Mouse (Mus musculus) lung, embryonic 14.5 days (tissue): ENCODE data around the gene Gm9817. TPM values are rescaled to one million over a fixed set of nuclear protein-coding genes. Genes with fewer than 3 reads are reported as not detected.

Source experiments
- ATAC-seq: fragments of 200-750 bp; cut with Nextera tagmentation; 2 replicates; pipeline ENCODE4 v1.8.0; 2017; ENCODE audit warnings: mild to moderate bottlenecking, moderate TSS enrichment, moderate library complexity; ENCODE audit not compliant: insufficient read depth
- DNase-seq: peaks from one replicate; pipeline ENCODE4 v3.0.0-alpha.2; 2015
- H3K27ac ChIP-seq: fragments of 300-500 bp; sonication (generic); 2 replicates; pipeline ENCODE4 v1.5.1; 2014; ENCODE audit warnings: low read depth, mild to moderate bottlenecking, moderate library complexity
- H3K27me3 ChIP-seq: fragments of 300-500 bp; sonication (generic); 2 replicates; pipeline ENCODE4 v1.6.1; 2014; ENCODE audit warnings: low read length, control low read depth; ENCODE audit not compliant: insufficient read depth
- H3K36me3 ChIP-seq: fragments of 300-500 bp; sonication (generic); 2 replicates; pipeline ENCODE4 v1.6.1; 2014; ENCODE audit warnings: control low read depth; ENCODE audit not compliant: insufficient read depth
- H3K4me1 ChIP-seq: fragments of 300-500 bp; sonication (generic); 2 replicates; pipeline ENCODE4 v1.6.1; 2014; ENCODE audit warnings: antibody characterized with exemption, control low read depth; ENCODE audit not compliant: insufficient read depth
- H3K4me2 ChIP-seq: fragments of 300-500 bp; sonication (generic); 2 replicates; pipeline ENCODE4 v1.6.1; 2014; ENCODE audit warnings: mild to moderate bottlenecking
- H3K4me3 ChIP-seq: fragments of 300-500 bp; sonication (generic); 2 replicates; pipeline ENCODE4 v1.5.1; 2014; ENCODE audit warnings: low read depth, low read length
- H3K9ac ChIP-seq: fragments of 300-500 bp; sonication (generic); 2 replicates; pipeline ENCODE4 v1.6.1; 2014
- H3K9me3 ChIP-seq: fragments of 300-500 bp; sonication (generic); 2 replicates; pipeline ENCODE4 v1.6.1; 2016; ENCODE audit warnings: low read depth, low read length, control low read depth
- CTCF ChIP-seq: IDR thresholded peaks from 2 replicates; pipeline ENCODE4 v1.5.1; 2016; ENCODE audit warnings: antibody characterized with exemption, low read depth
- WGBS: fragments of 180-500 bp; shearing (Covaris S2); extraction: QIAGEN DNeasy Blood & Tissue Kit; methylation state at CpG from one replicate; pipeline ENCODE4 v1.1.7; 2014; 5-methylcytosine and 5-hydroxymethylcytosine counted together
- polyA plus RNA-seq: library from polyadenylated mRNA; unstranded; fragments of >200 nt; fragmentation: Nextera tagmentation; extraction: Ambion mirVana; gene quantifications from 2 replicates; pipeline ENCODE4 v1.2.1, GENCODE M21; 2014

The Gm9817 gene
- polyA plus RNA-seq, 1 experiment from 2014 or later: not detected

- Histone ChIP-seq H3K9me3 (no peaks in the 10 kb centered on the region), H3K27me3 (no peaks in the 10 kb centered on the region), H3K9ac (no peak overlapping the region), H3K27ac (no peak overlapping the region), H3K4me3 (no peak overlapping the region), H3K4me1 (no peaks in the 10 kb centered on the region), H3K4me2 (no peak overlapping the region), H3K36me3 (no peaks in the 10 kb centered on the region)
- 89% methylated on average over 4 of the region's 4 CpGs for WGBS
- ATAC-seq (no peak), DNase-seq (no peak)
- TF ChIP-seq CTCF: no peak
These were observed 42.1 kb upstream of the Gm9817 start for GRCm38 (mm10) chr13:45036417-45036816.

GRCm38 (mm10) chr13:45040195-45040594 lies 38.3 kb upstream of the Gm9817 start:
- DNase-seq: no peak
- Histone ChIP-seq H3K27me3 (no peaks in the 10 kb centered on the region), H3K4me1 (no peaks in the 10 kb centered on the region), H3K36me3 (no peaks in the 10 kb centered on the region), H3K4me2 (no peak overlapping the region), H3K9ac (no peak overlapping the region), H3K4me3 (no peak overlapping the region), H3K9me3 (no peaks in the 10 kb centered on the region), H3K27ac (peak overlapping the region; percentile 12; the same call in 1 of the 2 replicates)
- WGBS: 52% methylated on average over 4 of the region's 4 CpGs
- TF ChIP-seq CTCF: no peak
- ATAC-seq: no peak

GRCm38 (mm10) chr13:45040741-45041140 lies 37.8 kb upstream of the Gm9817 start:
- Histone ChIP-seq H3K27me3 (no peaks in the 10 kb centered on the region), H3K27ac (no peak overlapping the region), H3K4me3 (no peak overlapping the region), H3K36me3 (no peaks in the 10 kb centered on the region), H3K9ac (no peak overlapping the region), H3K4me1 (no peaks in the 10 kb centered on the region), H3K4me2 (no peak overlapping the region), H3K9me3 (no peaks in the 10 kb centered on the region)
- TF ChIP-seq CTCF: no peak
- no peak for ATAC-seq
- DNase-seq: peak; percentile 64
- WGBS: 37% methylated on average over 7 of the region's 7 CpGs

- ATAC-seq: no peak
- no peaks in the 10 kb centered on the region for H3K36me3 ChIP-seq
- no peak overlapping the region for H3K4me2 ChIP-seq
- no peak for TF ChIP-seq CTCF
- no peaks in the 10 kb centered on the region for H3K4me1 ChIP-seq
- H3K9ac ChIP-seq: no peak overlapping the region
- DNase-seq: no peak
- H3K9me3 ChIP-seq: no peaks in the 10 kb centered on the region
- no peaks in the 10 kb centered on the region for H3K27me3 ChIP-seq
- no peak overlapping the region for H3K27ac ChIP-seq
- H3K4me3 ChIP-seq: no peak overlapping the region
- 73% methylated on average over 3 of the region's 3 CpGs for WGBS
These were observed 35.0 kb upstream of the Gm9817 start for GRCm38 (mm10) chr13:45043466-45043865.

GRCm38 (mm10) chr13:45049261-45050020 lies 29.1 kb upstream of the Gm9817 start:
- no peaks in the 10 kb centered on the region for H3K27me3 ChIP-seq
- no peaks in the 10 kb centered on the region for H3K9me3 ChIP-seq
- no peaks in the 10 kb centered on the region for H3K4me1 ChIP-seq
- H3K9ac ChIP-seq: no peak overlapping the region
- no peak overlapping the region for H3K4me3 ChIP-seq
- H3K27ac ChIP-seq: no peak overlapping the region
- no peak for TF ChIP-seq CTCF
- ATAC-seq (no peak), DNase-seq (no peak)
- H3K36me3 ChIP-seq: no peaks in the 10 kb centered on the region
- no peak overlapping the region for H3K4me2 ChIP-seq
- WGBS: 49% methylated on average over 7 of the region's 7 CpGs

GRCm38 (mm10) chr13:45052805-45053204 lies 25.7 kb upstream of the Gm9817 start:
- no peaks in the 10 kb centered on the region for H3K4me1 ChIP-seq
- DNase-seq: no peak
- H3K4me3 ChIP-seq: no peak overlapping the region
- no peaks in the 10 kb centered on the region for H3K36me3 ChIP-seq
- H3K27ac ChIP-seq: no peak overlapping the region
- no peak for TF ChIP-seq CTCF
- 32% methylated on average over 7 of the region's 7 CpGs for WGBS
- no peak overlapping the region for H3K9ac ChIP-seq
- ATAC-seq: no peak
- no peak overlapping the region for H3K4me2 ChIP-seq
- no peaks in the 10 kb centered on the region for H3K9me3 ChIP-seq
- H3K27me3 ChIP-seq: no peaks in the 10 kb centered on the region

GRCm38 (mm10) chr13:45053843-45054242 lies 24.6 kb upstream of the Gm9817 start:
- no peak overlapping the region for H3K4me2 ChIP-seq
- H3K4me1 ChIP-seq: no peaks in the 10 kb centered on the region
- 90% methylated on average over 3 of the region's 3 CpGs for WGBS
- H3K27me3 ChIP-seq: no peaks in the 10 kb centered on the region
- H3K9me3 ChIP-seq: no peaks in the 10 kb centered on the region
- H3K27ac ChIP-seq: no peak overlapping the region
- DNase-seq: no peak
- no peak overlapping the region for H3K9ac ChIP-seq
- no peaks in the 10 kb centered on the region for H3K36me3 ChIP-seq
- H3K4me3 ChIP-seq: no peak overlapping the region
- ATAC-seq: no peak
- no peak for TF ChIP-seq CTCF
